Mouse (Mus musculus) testis, adult 2 months (tissue): ENCODE measurements at regions not wholly inside any gene's neighbourhood (a gene's known extent, or its start where the extent isn't known, plus 50 kb on each side); places are given as distances from the start of the nearest gene placed in this dataset.

Source experiments
- H3K27ac ChIP-seq: fragments of 200-500 bp; 2 replicates; pipeline ENCODE4 v1.5.1; 2012; ENCODE audit warnings: low read depth, low read length; ENCODE audit not compliant: control insufficient read depth, insufficient read depth
- H3K27me3 ChIP-seq: fragments of 200-500 bp; 2 replicates; pipeline ENCODE4 v1.6.1; 2012; ENCODE audit warnings: mild to moderate bottlenecking, low read length, moderate library complexity; ENCODE audit not compliant: control insufficient read depth, insufficient read depth
- H3K36me3 ChIP-seq: fragments of 200-500 bp; 2 replicates; pipeline ENCODE4 v1.6.1; 2012; ENCODE audit warnings: mild to moderate bottlenecking, low read length; ENCODE audit not compliant: control insufficient read depth, insufficient read depth
- H3K4me1 ChIP-seq: fragments of 200-500 bp; 2 replicates; pipeline ENCODE4 v1.6.1; 2012; ENCODE audit warnings: low read length; ENCODE audit not compliant: control insufficient read depth, insufficient read depth
- H3K4me3 ChIP-seq: fragments of 200-500 bp; 2 replicates; pipeline ENCODE4 v1.5.1; 2012; ENCODE audit warnings: low read depth, mild to moderate bottlenecking, low read length, moderate library complexity, mixed read lengths; ENCODE audit not compliant: control insufficient read depth
- CTCF ChIP-seq: fragments of 200-500 bp; IDR thresholded peaks from 2 replicates; pipeline ENCODE4 v1.5.1; 2012; ENCODE audit warnings: low read depth, mild to moderate bottlenecking, inconsistent platforms, low read length, moderate library complexity; ENCODE audit not compliant: control insufficient read depth, insufficient read depth, insufficient replicate concordance
- POLR2A ChIP-seq: fragments of 200-500 bp; IDR thresholded peaks from 2 replicates; pipeline ENCODE4 v1.6.1; 2012; ENCODE audit warnings: low read depth, mild to moderate bottlenecking, inconsistent platforms, low read length, moderate library complexity; ENCODE audit not compliant: control insufficient read depth

- H3K27ac ChIP-seq = no peak overlapping the region
- peaks cover 5% of the 10 kb centered on the region; the same call in 1 of the 2 replicates for H3K4me1 ChIP-seq
- no peak overlapping the region for H3K4me3 ChIP-seq
- TF ChIP-seq CTCF (no peak), POLR2A (no peak)
- no peaks in the 10 kb centered on the region for H3K27me3 ChIP-seq
- no peaks in the 10 kb centered on the region for H3K36me3 ChIP-seq
Observed at GRCm38 (mm10) chrX:99592980-99593379, 121.9 kb upstream of the Pja1 start.

GRCm38 (mm10) chrX:99587284-99587683 is 116.2 kb upstream of the Pja1 start:
- TF ChIP-seq POLR2A = no peak
- no peak for TF ChIP-seq CTCF
- no peaks in the 10 kb centered on the region for H3K36me3 ChIP-seq
- no peaks in the 10 kb centered on the region for H3K4me1 ChIP-seq
- no peak overlapping the region for H3K4me3 ChIP-seq
- H3K27ac ChIP-seq = no peak overlapping the region
- H3K27me3 ChIP-seq = no peaks in the 10 kb centered on the region

- Histone ChIP-seq H3K27ac (no peak overlapping the region), H3K36me3 (no peaks in the 10 kb centered on the region), H3K4me3 (no peak overlapping the region), H3K4me1 (no peaks in the 10 kb centered on the region), H3K27me3 (no peaks in the 10 kb centered on the region)
- no peak for TF ChIP-seq CTCF
Observed at GRCm38 (mm10) chrX:99586282-99586681, 115.2 kb upstream of the Pja1 start.

- TF ChIP-seq POLR2A = no peak
- no peak for TF ChIP-seq CTCF
- no peaks in the 10 kb centered on the region for H3K4me1 ChIP-seq
- no peak overlapping the region for H3K27ac ChIP-seq
- H3K27me3 ChIP-seq = no peaks in the 10 kb centered on the region
- H3K36me3 ChIP-seq = no peaks in the 10 kb centered on the region
- H3K4me3 ChIP-seq = no peak overlapping the region
Observed at GRCm38 (mm10) chrX:99585703-99586102, 114.6 kb upstream of the Pja1 start.

- H3K4me3 ChIP-seq = no peak overlapping the region
- H3K27ac ChIP-seq = no peak overlapping the region
- no peaks in the 10 kb centered on the region for H3K27me3 ChIP-seq
- TF ChIP-seq CTCF = no peak
- no peak for TF ChIP-seq POLR2A
- no peaks in the 10 kb centered on the region for H3K4me1 ChIP-seq
- H3K36me3 ChIP-seq = no peaks in the 10 kb centered on the region
Observed at GRCm38 (mm10) chrX:99582611-99583010, 111.5 kb upstream of the Pja1 start.

- H3K27me3 ChIP-seq = no peaks in the 10 kb centered on the region
- H3K4me1 ChIP-seq = no peaks in the 10 kb centered on the region
- no peak for TF ChIP-seq CTCF
- no peak for TF ChIP-seq POLR2A
- H3K36me3 ChIP-seq = no peaks in the 10 kb centered on the region
- H3K27ac ChIP-seq = no peak overlapping the region
- no peak overlapping the region for H3K4me3 ChIP-seq
Observed at GRCm38 (mm10) chrX:99581632-99582466, 110.8 kb upstream of the Pja1 start.

GRCm38 (mm10) chrX:99579206-99579605 is 108.1 kb upstream of the Pja1 start:
- TF ChIP-seq POLR2A (no peak), CTCF (no peak)
- Histone ChIP-seq H3K27me3 (no peaks in the 10 kb centered on the region), H3K36me3 (no peaks in the 10 kb centered on the region), H3K4me3 (no peak overlapping the region), H3K27ac (no peak overlapping the region), H3K4me1 (peaks cover 2% of the 10 kb centered on the region; the same call in 1 of the 2 replicates)
